Mouse (Mus musculus): ENCODE results near the gene Magi3.

The Magi3 gene

DNA sequence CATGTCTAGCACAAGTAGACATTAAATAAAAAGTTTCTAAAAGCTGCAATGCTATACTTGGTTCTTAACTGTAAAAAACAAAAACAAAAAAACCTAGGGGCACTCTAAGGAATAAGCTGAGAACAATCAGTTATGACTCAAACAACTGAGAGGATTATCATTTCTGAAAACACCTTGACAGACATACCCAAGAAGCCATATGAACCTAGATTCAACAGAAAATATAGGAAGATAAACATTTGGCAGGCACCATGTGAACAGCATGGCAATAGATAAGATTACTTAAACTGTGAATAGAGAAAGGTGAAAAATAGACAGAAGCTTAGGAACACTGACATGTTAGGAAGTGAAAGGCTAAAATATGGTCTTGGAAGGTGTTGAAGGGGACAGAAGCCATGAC, 150.8 kb downstream of the Magi3 start:
- no peaks in the 10 kb centered on the region for H3K27me3 ChIP-seq (ENCODE audit: insufficient read depth, low read length)
- H3K36me3 ChIP-seq (ENCODE audit: insufficient read depth, low read length): no peaks in the 10 kb centered on the region
- H3K9me3 ChIP-seq (ENCODE audit: low read length): no peaks in the 10 kb centered on the region
- H3K4me1 ChIP-seq (replicated peaks; ENCODE audit: low read depth, low read length): no peaks in the 10 kb centered on the region
- H3K4me3 ChIP-seq (replicated peaks; ENCODE audit: low read length): no peak overlapping the region
- TF ChIP-seq NANOG (IDR thresholded peaks at IDR 0.05; ENCODE audit: borderline replicate concordance, low read length) (no peak), POU5F1 (IDR thresholded peaks at IDR 0.05; ENCODE audit: borderline replicate concordance, low read length) (no peak), CTCF (conservative IDR thresholded peaks at IDR 0.05; ENCODE audit: low read length) (no peak)

DNA sequence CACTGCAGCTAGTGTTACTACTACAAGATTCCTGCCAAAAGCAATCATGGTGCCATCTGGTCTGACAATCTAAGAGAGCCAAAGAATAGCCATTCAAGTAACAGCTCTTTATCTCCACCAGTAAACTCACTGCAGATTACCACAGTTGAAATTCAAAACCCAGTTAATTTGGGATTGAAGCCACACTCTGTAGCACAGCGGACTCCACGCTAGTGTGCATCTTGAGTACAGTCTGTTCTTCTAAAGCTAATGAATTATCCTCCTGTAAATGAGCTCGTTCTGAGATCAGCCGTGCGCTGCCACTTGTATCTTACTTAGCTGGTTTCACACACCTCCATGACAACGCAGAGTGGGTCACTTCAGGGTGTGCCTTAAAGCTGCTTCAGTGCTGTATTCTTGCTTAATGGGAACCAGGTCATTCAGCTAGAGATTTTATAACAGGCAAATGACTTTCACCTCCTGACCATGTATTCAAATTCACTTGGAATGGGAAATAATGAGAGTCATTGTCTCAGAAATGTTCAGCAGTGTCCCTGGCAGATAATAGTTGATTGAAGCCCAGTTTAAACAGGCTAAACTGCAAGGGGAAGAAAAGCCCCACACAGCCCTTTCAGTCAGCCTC, 161.1 kb downstream of the Magi3 start:
- no peaks in the 10 kb centered on the region for H3K4me1 ChIP-seq (replicated peaks; ENCODE audit: low read depth, low read length)
- H3K36me3 ChIP-seq (ENCODE audit: insufficient read depth, low read length): no peaks in the 10 kb centered on the region
- H3K27me3 ChIP-seq (ENCODE audit: insufficient read depth, low read length): no peaks in the 10 kb centered on the region
- TF ChIP-seq CTCF (conservative IDR thresholded peaks at IDR 0.05; ENCODE audit: low read length): no peak
- TF ChIP-seq POU5F1 (IDR thresholded peaks at IDR 0.05; ENCODE audit: borderline replicate concordance, low read length): no peak
- TF ChIP-seq NANOG (IDR thresholded peaks at IDR 0.05; ENCODE audit: borderline replicate concordance, low read length): no peak
- peaks cover 9% of the 10 kb centered on the region; the same call in 1 of the 2 replicates for H3K9me3 ChIP-seq (ENCODE audit: low read length)
- no peak overlapping the region for H3K4me3 ChIP-seq (replicated peaks; ENCODE audit: low read length)

DNA sequence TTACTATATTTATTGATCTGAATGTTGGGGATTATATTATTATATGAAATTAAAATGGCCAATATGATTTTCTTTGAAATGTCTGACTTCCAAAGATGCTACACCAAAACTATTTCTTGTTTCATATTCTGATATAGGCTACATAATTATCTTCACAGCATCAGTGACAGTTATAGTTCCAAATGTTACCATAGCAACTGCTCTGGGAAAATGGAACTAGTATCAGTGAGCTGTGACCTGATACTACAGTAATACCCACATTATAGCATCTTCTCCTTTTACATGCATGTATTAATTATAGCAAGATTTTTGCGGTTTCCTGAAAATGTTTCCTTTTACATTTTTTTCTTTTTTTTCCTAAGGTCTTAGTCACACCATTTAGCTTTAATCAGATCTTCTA, 187.4 kb downstream of the Magi3 start:
- no peaks in the 10 kb centered on the region for H3K27me3 ChIP-seq (ENCODE audit: insufficient read depth, low read length)
- H3K4me3 ChIP-seq (replicated peaks; ENCODE audit: low read length): no peak overlapping the region
- no peak for TF ChIP-seq NANOG (IDR thresholded peaks at IDR 0.05; ENCODE audit: borderline replicate concordance, low read length)
- no peak for TF ChIP-seq POU5F1 (IDR thresholded peaks at IDR 0.05; ENCODE audit: borderline replicate concordance, low read length)
- TF ChIP-seq CTCF (conservative IDR thresholded peaks at IDR 0.05; ENCODE audit: low read length): no peak
- no peaks in the 10 kb centered on the region for H3K36me3 ChIP-seq (ENCODE audit: insufficient read depth, low read length)
- H3K4me1 ChIP-seq (replicated peaks; ENCODE audit: low read depth, low read length): no peaks in the 10 kb centered on the region
- H3K9me3 ChIP-seq (ENCODE audit: low read length): no peaks in the 10 kb centered on the region

DNA sequence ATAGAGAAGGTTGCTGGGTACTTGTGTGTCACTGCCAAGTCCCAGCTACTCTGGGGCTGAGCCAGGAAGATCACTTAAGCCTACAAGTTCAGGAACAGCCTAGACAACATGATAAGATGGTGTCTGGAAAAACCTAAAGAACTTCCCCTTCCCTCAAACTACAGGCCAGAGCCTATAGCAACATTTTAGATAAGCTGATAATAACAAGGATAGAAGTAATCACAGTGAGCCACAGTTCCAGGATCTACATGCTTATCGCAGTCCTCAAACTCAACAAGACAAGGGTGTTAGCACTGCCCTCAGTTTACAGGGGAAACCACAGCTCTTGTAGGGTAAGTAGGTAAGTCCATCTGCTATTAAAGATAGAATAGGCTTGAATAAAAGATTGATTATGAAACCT, 188.1 kb downstream of the Magi3 start:
- Histone ChIP-seq H3K4me3 (replicated peaks; ENCODE audit: low read length) (no peak overlapping the region), H3K4me1 (replicated peaks; ENCODE audit: low read depth, low read length) (no peaks in the 10 kb centered on the region)
- TF ChIP-seq POU5F1 (IDR thresholded peaks at IDR 0.05; ENCODE audit: borderline replicate concordance, low read length) (no peak), NANOG (IDR thresholded peaks at IDR 0.05; ENCODE audit: borderline replicate concordance, low read length) (no peak), CTCF (conservative IDR thresholded peaks at IDR 0.05; ENCODE audit: low read length) (no peak)

DNA sequence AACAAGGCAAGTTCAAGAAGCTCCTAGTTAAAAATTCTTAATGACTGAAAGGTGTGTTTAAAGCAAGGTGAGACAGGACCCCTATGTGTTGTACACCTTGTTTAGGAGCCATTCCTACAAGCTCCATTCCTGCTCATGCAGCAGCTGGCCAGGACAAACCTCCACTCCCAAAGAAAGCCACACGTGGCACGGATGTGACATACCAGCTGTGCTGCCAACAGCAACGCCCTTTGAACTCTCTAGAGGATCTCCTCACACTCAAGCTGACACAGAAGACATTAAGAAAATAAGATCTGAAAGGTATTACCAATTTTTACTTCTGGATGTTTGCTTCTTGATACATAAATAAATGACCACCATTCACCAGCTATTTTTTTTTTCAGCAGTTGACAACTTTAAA, 193.2 kb downstream of the Magi3 start:
- Histone ChIP-seq H3K27me3 (ENCODE audit: insufficient read depth, low read length) (no peaks in the 10 kb centered on the region), H3K4me1 (replicated peaks; ENCODE audit: low read depth, low read length) (no peaks in the 10 kb centered on the region), H3K9me3 (ENCODE audit: low read length) (0 out of 2 replicates have a peak, but pooled peaks cover 5% of the 10 kb centered on the region), H3K36me3 (ENCODE audit: insufficient read depth, low read length) (peaks cover 4% of the 10 kb centered on the region; the same call in 1 of the 2 replicates), H3K4me3 (replicated peaks; ENCODE audit: low read length) (no peak overlapping the region)
- no peak for TF ChIP-seq POU5F1 (IDR thresholded peaks at IDR 0.05; ENCODE audit: borderline replicate concordance, low read length)
- no peak for TF ChIP-seq NANOG (IDR thresholded peaks at IDR 0.05; ENCODE audit: borderline replicate concordance, low read length)
- TF ChIP-seq CTCF (conservative IDR thresholded peaks at IDR 0.05; ENCODE audit: low read length): no peak

More for the DNA sequence above, 188.1 kb downstream of the Magi3 start:
- H3K9me3 ChIP-seq (ENCODE audit: low read length): no peaks in the 10 kb centered on the region
- no peaks in the 10 kb centered on the region for H3K27me3 ChIP-seq (ENCODE audit: insufficient read depth, low read length)
- peaks cover 4% of the 10 kb centered on the region; the same call in 1 of the 2 replicates for H3K36me3 ChIP-seq (ENCODE audit: insufficient read depth, low read length)

DNA sequence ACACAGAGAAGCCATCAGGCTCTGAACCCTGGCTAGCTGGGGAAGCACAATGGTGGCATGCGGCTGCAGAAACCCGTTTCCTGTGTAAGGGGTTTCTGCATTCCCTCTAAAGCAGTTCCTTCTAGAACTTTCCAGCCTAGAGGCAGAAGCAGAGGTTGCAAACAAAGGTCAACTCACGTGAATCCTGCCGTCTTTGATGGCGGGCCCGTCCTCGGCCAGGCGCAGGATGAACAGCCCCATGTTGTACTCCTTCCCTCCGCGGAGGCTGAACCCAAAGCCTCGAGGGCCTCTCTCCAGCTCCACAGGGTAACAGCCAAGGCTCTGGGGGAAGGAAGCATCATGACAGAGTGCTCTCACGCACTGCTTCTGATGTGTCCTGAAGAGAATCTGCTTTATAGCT, 200.1 kb downstream of the Magi3 start:
- Histone ChIP-seq H3K36me3 (ENCODE audit: insufficient read depth, low read length) (peaks cover 17% of the 10 kb centered on the region), H3K9me3 (ENCODE audit: low read length) (no peaks in the 10 kb centered on the region), H3K4me1 (replicated peaks; ENCODE audit: low read depth, low read length) (peaks cover 9% of the 10 kb centered on the region), H3K27me3 (ENCODE audit: insufficient read depth, low read length) (no peaks in the 10 kb centered on the region), H3K4me3 (replicated peaks; ENCODE audit: low read length) (no peak overlapping the region)
- no peak for TF ChIP-seq CTCF (conservative IDR thresholded peaks at IDR 0.05; ENCODE audit: low read length)
- TF ChIP-seq NANOG (IDR thresholded peaks at IDR 0.05; ENCODE audit: borderline replicate concordance, low read length): no peak
- no peak for TF ChIP-seq POU5F1 (IDR thresholded peaks at IDR 0.05; ENCODE audit: borderline replicate concordance, low read length)

DNA sequence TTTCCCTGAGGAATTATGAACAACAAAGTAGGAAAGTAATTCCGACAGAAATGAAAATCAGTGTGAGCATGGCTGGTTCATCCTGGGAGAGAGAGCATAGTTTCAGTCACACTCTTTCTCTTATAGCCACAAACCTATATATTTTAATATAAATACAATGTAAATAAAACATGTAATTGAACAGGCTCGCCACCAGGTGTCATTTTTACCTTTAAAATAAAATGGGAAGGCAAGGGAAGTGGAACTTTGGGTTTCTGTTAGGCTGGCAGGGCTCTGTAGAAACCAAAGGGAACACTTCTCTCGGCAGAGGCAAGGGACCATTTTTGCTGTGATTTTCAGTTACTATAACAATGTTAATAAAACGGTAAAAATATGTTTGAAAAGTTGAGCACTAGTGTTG, 200.7 kb downstream of the Magi3 start:
- Histone ChIP-seq H3K27me3 (ENCODE audit: insufficient read depth, low read length) (no peaks in the 10 kb centered on the region), H3K4me3 (replicated peaks; ENCODE audit: low read length) (no peak overlapping the region), H3K4me1 (replicated peaks; ENCODE audit: low read depth, low read length) (peaks cover 16% of the 10 kb centered on the region), H3K9me3 (ENCODE audit: low read length) (no peaks in the 10 kb centered on the region), H3K36me3 (ENCODE audit: insufficient read depth, low read length) (peaks cover 19% of the 10 kb centered on the region)
- TF ChIP-seq POU5F1 (IDR thresholded peaks at IDR 0.05; ENCODE audit: borderline replicate concordance, low read length) (no peak), NANOG (IDR thresholded peaks at IDR 0.05; ENCODE audit: borderline replicate concordance, low read length) (no peak), CTCF (conservative IDR thresholded peaks at IDR 0.05; ENCODE audit: low read length) (peak; percentile 13)

DNA sequence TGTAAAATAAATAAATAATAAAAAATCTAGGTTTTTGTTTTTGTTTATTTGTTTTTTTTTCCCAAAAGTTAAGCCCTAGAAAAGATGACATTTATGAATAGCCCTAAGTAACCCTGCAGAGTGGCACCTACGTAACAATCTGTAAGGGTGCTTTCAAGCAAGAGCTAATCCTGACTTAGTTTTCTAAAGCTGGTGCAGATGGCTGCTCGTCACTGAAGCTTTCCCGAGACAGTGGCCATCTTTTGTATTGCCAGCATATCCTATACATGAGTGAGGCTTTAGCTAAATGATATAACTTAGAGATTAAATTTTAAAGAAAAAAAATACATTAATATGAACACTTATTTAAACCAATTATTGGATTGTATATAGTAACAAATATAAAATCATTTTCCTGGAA, 202.2 kb downstream of the Magi3 start:
- TF ChIP-seq NANOG (IDR thresholded peaks at IDR 0.05; ENCODE audit: borderline replicate concordance, low read length) (no peak), POU5F1 (IDR thresholded peaks at IDR 0.05; ENCODE audit: borderline replicate concordance, low read length) (no peak), CTCF (conservative IDR thresholded peaks at IDR 0.05; ENCODE audit: low read length) (no peak)
- Histone ChIP-seq H3K4me1 (replicated peaks; ENCODE audit: low read depth, low read length) (peaks cover 20% of the 10 kb centered on the region), H3K4me3 (replicated peaks; ENCODE audit: low read length) (no peak overlapping the region), H3K27me3 (ENCODE audit: insufficient read depth, low read length) (no peaks in the 10 kb centered on the region), H3K36me3 (ENCODE audit: insufficient read depth, low read length) (peaks cover 21% of the 10 kb centered on the region), H3K9me3 (ENCODE audit: low read length) (no peaks in the 10 kb centered on the region)

DNA sequence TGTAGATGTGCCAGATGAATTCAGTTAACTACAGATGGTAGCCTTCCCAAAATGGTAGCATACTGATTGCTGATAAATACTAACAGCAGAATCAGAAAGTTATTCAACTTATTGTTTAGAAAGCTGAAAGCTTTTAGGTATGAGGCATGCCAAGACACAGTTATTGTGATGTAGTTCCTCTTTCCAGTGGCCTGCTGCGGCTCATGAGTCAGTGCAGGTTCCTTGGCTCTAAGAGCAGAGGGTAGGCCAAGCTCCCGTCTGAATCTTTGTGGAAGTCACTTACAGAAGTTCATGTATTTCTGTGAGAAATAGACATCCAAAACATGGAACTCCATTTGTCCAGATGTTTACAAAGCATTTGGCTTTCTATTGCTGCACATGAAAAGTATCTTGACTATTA, 208.2 kb downstream of the Magi3 start:
- Histone ChIP-seq H3K27me3 (ENCODE audit: insufficient read depth, low read length) (no peaks in the 10 kb centered on the region), H3K4me1 (replicated peaks; ENCODE audit: low read depth, low read length) (peaks cover 14% of the 10 kb centered on the region), H3K36me3 (ENCODE audit: insufficient read depth, low read length) (peaks cover 27% of the 10 kb centered on the region), H3K4me3 (replicated peaks; ENCODE audit: low read length) (no peak overlapping the region), H3K9me3 (ENCODE audit: low read length) (no peaks in the 10 kb centered on the region)
- TF ChIP-seq NANOG (IDR thresholded peaks at IDR 0.05; ENCODE audit: borderline replicate concordance, low read length) (no peak), CTCF (conservative IDR thresholded peaks at IDR 0.05; ENCODE audit: low read length) (no peak), POU5F1 (IDR thresholded peaks at IDR 0.05; ENCODE audit: borderline replicate concordance, low read length) (no peak)
